Mouse (Mus musculus) intestine, embryonic 16.5 days (tissue): ENCODE results near the gene Reep3. TPM values are rescaled to one million over a fixed set of nuclear protein-coding genes. Genes with fewer than 3 reads are reported as not detected.

Source experiments
- ATAC-seq: fragments of 200-750 bp; cut with Nextera tagmentation; 2 replicates; pipeline ENCODE4 v1.8.0; 2017; ENCODE audit warnings: moderate TSS enrichment, moderate library complexity
- H3K27ac ChIP-seq: fragments of 300-500 bp; sonication (generic); 2 replicates; pipeline ENCODE4 v1.5.1; 2014; ENCODE audit warnings: mild to moderate bottlenecking, low read length
- H3K27me3 ChIP-seq: fragments of 300-500 bp; sonication (generic); replicated peaks from 2 replicates; pipeline ENCODE4 v1.6.1; 2014; ENCODE audit warnings: low read length, control low read depth, mixed read lengths; ENCODE audit not compliant: control insufficient read depth, insufficient read depth
- H3K36me3 ChIP-seq: fragments of 300-500 bp; sonication (generic); 2 replicates; pipeline ENCODE4 v1.6.1; 2014; ENCODE audit warnings: low read length, control low read depth; ENCODE audit not compliant: control insufficient read depth, insufficient read depth
- H3K4me1 ChIP-seq: fragments of 300-500 bp; sonication (generic); 2 replicates; pipeline ENCODE4 v1.6.1; 2014; ENCODE audit warnings: low read length, control low read depth, mixed read lengths; ENCODE audit not compliant: control insufficient read depth, insufficient read depth
- H3K4me2 ChIP-seq: fragments of 300-500 bp; sonication (generic); 2 replicates; pipeline ENCODE4 v1.6.1; 2014; ENCODE audit warnings: low read depth, low read length, control low read depth
- H3K4me3 ChIP-seq: fragments of 300-500 bp; sonication (generic); 2 replicates; pipeline ENCODE4 v1.5.1; 2014; ENCODE audit warnings: mild to moderate bottlenecking, low read length
- H3K9ac ChIP-seq: fragments of 300-500 bp; sonication (generic); 2 replicates; pipeline ENCODE4 v1.6.1; 2014; ENCODE audit warnings: low read depth, low read length
- H3K9me3 ChIP-seq: fragments of 300-500 bp; sonication (generic); 2 replicates; pipeline ENCODE4 v1.6.1; 2016; ENCODE audit warnings: low read length, control low read depth; ENCODE audit not compliant: control insufficient read depth
- WGBS: fragments of 180-500 bp; shearing (Covaris S2); extraction: QIAGEN DNeasy Blood & Tissue Kit; methylation state at CpG from one replicate; pipeline ENCODE4 v1.1.7; 2014; 5-methylcytosine and 5-hydroxymethylcytosine counted together
- polyA plus RNA-seq: library from polyadenylated mRNA; unstranded; fragments of >200 nt; fragmentation: Nextera tagmentation; extraction: Ambion mirVana; gene quantifications from 2 replicates; pipeline ENCODE4 v1.2.1, GENCODE M21; 2015

Gene Reep3
- polyA plus RNA-seq, 1 experiment from 2014 or later, result 36.2 TPM

DNA sequence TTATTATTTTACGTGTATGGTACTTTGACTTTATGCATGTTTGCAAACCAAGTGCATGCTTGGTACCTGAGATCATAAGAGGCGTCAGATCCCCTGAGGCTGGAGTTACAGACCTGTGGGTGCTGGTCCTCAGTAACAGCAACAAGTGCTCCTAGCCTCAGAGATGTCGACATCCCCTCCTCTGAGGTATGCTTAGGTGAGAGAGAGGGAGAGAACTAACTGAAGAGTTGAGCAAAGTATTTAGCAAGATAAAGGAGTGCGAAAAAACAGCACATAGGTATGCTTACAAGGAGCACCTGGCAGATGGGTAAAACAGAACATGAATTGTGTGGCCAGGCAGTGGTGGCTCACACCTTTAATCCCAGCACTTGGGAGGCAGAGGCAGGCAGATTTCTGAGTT, 6.1 kb downstream of the Reep3 start:
- Histone ChIP-seq H3K27ac (no peak overlapping the region), H3K4me2 (no peak overlapping the region), H3K4me1 (peaks cover 15% of the 10 kb centered on the region), H3K36me3 (no peaks in the 10 kb centered on the region), H3K9me3 (no peaks in the 10 kb centered on the region), H3K27me3 (no peaks in the 10 kb centered on the region), H3K4me3 (no peak overlapping the region), H3K9ac (no peak overlapping the region)
- no peak for ATAC-seq
- WGBS, result 92% methylated on average over 4 of the region's 4 CpGs

DNA sequence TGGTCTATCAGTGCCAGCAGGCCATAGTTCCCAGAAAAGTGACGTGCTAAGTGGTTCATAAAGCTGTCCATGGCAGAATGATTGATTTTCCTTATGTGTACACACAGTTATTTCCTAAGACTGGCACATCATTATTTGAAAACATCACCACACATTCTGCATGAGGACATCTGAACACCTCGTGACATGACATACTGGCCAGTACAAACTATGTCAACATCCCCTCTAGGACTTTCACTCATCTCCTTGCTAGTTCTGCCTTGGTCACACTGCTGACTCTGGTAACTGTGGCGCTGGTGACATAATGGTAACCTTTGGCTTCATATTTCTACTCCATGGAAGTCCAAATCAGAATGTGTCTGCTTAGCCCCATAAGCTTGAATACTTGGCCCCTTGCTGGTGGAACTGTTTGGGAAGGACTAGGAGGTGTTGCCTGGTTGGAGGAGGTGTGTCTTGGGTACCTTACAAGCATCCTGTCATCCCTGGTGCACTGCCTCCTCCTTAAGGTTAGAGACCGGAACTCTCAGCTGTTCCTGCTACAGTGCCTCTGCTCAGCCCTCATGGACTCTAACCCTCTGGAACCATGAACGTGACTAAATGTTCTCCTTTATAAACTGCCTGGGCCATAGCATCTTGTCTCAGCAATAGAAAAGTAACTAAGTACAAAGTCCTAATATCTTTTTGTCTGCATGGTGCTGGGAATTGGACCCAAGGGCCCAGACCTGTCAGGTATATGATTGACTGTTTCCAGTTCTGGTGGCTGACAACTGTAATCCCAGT, 9.1 kb downstream of the Reep3 start:
- H3K27ac ChIP-seq, result no peak overlapping the region
- no peaks in the 10 kb centered on the region for H3K27me3 ChIP-seq
- no peak overlapping the region for H3K4me3 ChIP-seq
- no peaks in the 10 kb centered on the region for H3K36me3 ChIP-seq
- 85% methylated on average over 5 of the region's 5 CpGs for WGBS
- peaks cover 9% of the 10 kb centered on the region for H3K4me1 ChIP-seq
- H3K9me3 ChIP-seq, result no peaks in the 10 kb centered on the region
- no peak overlapping the region for H3K4me2 ChIP-seq
- ATAC-seq, result peak; percentile 41; the same call in 1 of the 2 replicates
- no peak overlapping the region for H3K9ac ChIP-seq

DNA sequence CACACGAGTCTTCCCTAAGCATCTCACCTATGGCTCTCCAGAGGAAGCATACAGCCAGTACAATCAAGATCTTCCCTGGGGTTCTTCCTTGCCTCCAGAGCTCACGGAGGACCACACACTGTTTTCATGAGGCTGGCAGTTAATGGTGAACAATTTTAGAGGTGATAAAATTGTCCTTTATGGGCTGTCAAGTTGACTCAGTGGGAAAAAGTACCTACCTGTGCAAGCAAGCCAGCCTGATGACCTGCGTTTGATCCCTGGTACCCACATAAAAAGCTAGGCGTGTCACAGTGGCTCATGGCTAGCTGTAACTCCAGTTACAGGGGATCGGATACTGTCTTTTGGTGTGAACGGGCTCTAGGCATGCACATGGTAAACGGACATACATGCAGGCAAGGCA, 10.8 kb downstream of the Reep3 start:
- ATAC-seq, result no peak; the same call in 1 of the 2 replicates
- Histone ChIP-seq H3K4me2 (no peak overlapping the region), H3K4me3 (no peak overlapping the region), H3K9me3 (no peaks in the 10 kb centered on the region), H3K4me1 (peaks cover 9% of the 10 kb centered on the region), H3K9ac (no peak overlapping the region), H3K27ac (no peak overlapping the region), H3K27me3 (no peaks in the 10 kb centered on the region), H3K36me3 (no peaks in the 10 kb centered on the region)
- 63% methylated on average over 7 of the region's 7 CpGs for WGBS

DNA sequence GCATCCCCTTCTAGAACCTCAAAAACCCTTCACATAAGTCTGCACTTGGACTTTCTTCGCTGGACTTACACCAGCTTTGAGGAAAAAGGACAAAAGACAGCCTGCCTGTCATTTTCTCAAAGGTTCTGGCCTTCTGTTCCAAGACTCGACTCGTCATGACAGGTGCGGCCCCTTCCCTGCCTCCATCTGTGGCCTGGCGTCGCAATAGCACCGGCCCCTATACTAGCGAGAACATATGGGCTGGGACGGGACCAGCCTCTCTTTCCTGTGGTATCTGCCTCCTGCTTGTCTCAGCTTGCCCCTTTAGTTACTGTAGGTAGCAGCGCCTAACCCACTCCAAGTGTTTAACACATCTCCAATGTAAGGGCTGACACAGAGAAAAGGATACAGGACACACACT, 11.6 kb downstream of the Reep3 start:
- 85% methylated on average over 10 of the region's 10 CpGs for WGBS
- H3K4me2 ChIP-seq, result no peak overlapping the region

DNA sequence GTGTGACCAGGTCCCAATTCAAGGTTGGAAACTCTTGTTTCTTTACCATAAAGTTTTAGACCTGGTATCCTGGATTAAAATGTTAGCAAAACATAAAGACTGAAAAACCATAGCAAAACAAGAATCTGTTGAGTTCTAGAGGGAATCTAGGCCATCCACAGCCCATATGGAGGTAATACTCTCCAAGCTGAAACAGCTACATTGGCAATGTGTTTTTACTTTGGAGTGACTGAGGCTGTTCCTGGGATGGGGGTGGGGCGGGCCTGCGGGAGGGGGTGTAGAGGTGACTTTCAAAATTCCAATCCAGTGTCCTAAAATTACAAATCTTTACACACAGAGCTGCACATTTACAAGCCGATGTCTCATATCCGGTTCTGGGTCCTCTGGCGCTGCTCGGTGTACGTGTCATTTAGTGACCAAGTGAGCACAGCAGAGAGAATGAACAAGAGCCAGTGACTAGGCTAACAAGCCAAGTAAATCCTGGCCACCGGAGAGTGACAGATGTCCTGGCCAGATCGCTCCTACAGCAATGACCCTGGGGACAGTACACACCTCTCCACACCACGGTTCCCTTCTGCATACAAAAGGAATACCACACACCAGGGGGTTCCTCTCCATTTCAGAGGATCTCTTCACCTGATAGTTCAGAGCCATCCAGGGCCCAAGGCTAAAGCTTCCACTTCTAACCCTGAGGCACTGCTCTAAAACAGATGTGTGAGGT, 13.1 kb downstream of the Reep3 start:
- 80% methylated on average over 10 of the region's 10 CpGs for WGBS
- Histone ChIP-seq H3K9ac (no peak overlapping the region), H3K27ac (no peak overlapping the region), H3K9me3 (no peaks in the 10 kb centered on the region), H3K27me3 (no peaks in the 10 kb centered on the region), H3K36me3 (no peaks in the 10 kb centered on the region), H3K4me3 (no peak overlapping the region), H3K4me1 (peaks cover 12% of the 10 kb centered on the region), H3K4me2 (no peak overlapping the region)
- ATAC-seq, result no peak

More for the DNA sequence above, 11.6 kb downstream of the Reep3 start:
- H3K4me1 ChIP-seq, result peaks cover 9% of the 10 kb centered on the region
- no peak overlapping the region for H3K4me3 ChIP-seq
- no peaks in the 10 kb centered on the region for H3K36me3 ChIP-seq
- H3K27me3 ChIP-seq, result no peaks in the 10 kb centered on the region
- no peaks in the 10 kb centered on the region for H3K9me3 ChIP-seq
- no peak overlapping the region for H3K27ac ChIP-seq
- H3K9ac ChIP-seq, result no peak overlapping the region
- no peak for ATAC-seq

DNA sequence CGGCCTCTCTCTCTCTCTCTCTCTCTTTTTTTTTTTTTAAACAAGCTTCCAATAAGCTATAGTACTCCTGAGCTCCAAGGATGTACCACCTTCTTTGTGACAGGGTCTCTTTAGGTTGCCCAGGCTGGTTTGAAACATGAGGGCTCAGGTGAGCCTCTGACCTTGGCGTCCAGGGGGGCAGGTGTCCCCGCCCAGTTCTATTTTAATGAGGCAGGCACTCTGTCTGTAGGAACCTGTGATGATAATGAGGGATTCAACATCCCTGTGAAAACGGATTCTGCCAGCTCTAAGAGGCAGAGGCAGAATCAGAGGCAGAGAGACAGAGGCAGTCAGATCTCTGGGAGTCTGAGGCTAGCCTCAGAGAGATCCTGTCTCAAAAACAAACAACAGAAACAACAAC, 14.2 kb downstream of the Reep3 start:
- Histone ChIP-seq H3K4me2 (no peak overlapping the region), H3K27me3 (no peaks in the 10 kb centered on the region), H3K4me1 (peaks cover 12% of the 10 kb centered on the region), H3K9me3 (no peaks in the 10 kb centered on the region), H3K4me3 (no peak overlapping the region), H3K36me3 (no peaks in the 10 kb centered on the region), H3K9ac (no peak overlapping the region), H3K27ac (no peak overlapping the region)
- WGBS, result 83% methylated on average over 4 of the region's 4 CpGs
- no peak for ATAC-seq

DNA sequence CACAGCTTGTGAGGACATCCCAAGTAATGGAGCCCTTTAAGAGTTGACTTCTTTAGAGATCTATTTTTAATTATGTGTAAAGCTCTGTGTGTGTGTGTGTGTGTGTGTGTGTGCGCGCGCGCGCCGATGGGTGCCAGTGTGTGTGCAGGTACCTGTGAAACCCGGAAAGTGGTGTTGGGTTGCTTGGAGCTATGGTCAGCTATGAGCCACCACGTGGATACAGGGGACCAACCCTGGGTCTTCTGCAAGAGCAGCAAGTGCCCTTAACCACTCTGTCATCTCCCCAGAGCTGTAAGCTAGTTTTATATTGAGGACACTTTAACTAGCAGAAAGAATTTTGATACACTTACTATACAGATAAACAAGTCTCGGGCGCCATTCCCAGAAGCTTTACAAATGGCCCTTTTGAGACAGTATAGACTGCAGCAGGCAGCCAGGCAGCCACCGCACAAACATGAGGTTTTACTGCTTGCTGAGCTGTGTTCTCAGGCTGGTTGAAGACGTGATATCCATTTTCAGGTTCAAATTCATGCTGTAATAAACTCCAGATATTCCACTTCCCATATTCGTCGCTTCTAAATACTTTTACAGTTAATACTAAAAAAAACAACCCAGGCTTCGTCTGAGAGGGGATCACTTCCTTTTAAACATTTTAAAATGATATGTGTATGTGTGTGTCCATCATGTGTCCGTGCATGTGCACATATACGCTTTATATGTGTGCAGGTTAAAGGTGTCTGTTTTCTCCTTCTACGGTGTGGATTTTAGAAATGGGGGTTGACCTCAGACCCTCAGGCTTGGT, 15.3 kb downstream of the Reep3 start:
- ATAC-seq, result peak; percentile 52

DNA sequence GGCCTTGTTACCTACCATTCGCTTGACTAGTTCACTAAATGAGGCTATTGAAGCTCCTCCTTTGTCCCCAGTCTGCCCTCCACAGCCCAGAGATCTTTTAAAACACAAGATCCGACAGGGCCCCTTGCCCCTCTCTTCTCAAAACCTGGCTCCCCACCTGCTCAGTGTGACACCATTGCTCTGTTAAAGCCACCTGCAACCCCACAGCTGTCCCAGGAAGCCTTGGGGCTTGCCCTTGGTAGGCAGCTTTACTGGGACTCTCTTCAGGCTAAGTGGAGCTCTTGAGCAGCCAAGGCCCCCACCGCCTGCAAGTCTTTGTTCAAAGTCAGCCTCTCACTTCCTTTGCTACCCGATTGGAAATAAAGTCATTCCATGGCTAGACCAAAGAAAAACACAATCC, 17.7 kb downstream of the Reep3 start:
- WGBS, result 75% methylated on average over 4 of the region's 4 CpGs
- Histone ChIP-seq H3K4me1 (0 out of 2 replicates have a peak, but pooled peaks cover 2% of the 10 kb centered on the region), H3K4me3 (no peak overlapping the region), H3K4me2 (no peak overlapping the region), H3K9me3 (no peaks in the 10 kb centered on the region), H3K36me3 (no peaks in the 10 kb centered on the region), H3K27ac (no peak overlapping the region), H3K27me3 (no peaks in the 10 kb centered on the region), H3K9ac (no peak overlapping the region)
- ATAC-seq, result no peak

More for the DNA sequence above, 15.3 kb downstream of the Reep3 start:
- Histone ChIP-seq H3K27ac (no peak overlapping the region), H3K9ac (no peak overlapping the region), H3K36me3 (no peaks in the 10 kb centered on the region), H3K4me1 (peaks cover 8% of the 10 kb centered on the region), H3K4me3 (no peak overlapping the region), H3K27me3 (no peaks in the 10 kb centered on the region), H3K4me2 (no peak overlapping the region), H3K9me3 (no peaks in the 10 kb centered on the region)
- WGBS, result 77% methylated on average over 18 of the region's 18 CpGs
